Mouse (Mus musculus): ENCODE results near the gene Aox2.
A peak's percentile ranks its signal among the peaks of the same experiment; 100 is the strongest.

Gene Aox2

GRCm38 (mm10) chr1:58408141-58408540 is 130.0 kb downstream of the Aox2 start:
- DNase-seq = no peak

GRCm38 (mm10) chr1:58409553-58410197 is 131.5 kb downstream of the Aox2 start:
- DNase-seq = no peak

- DNase-seq = no peak
Observed at GRCm38 (mm10) chr1:58410198-58410588, 132.1 kb downstream of the Aox2 start.

- no peak for DNase-seq
Observed at GRCm38 (mm10) chr1:58410776-58411175, 132.7 kb downstream of the Aox2 start.

GRCm38 (mm10) chr1:58415442-58415841 is 137.3 kb downstream of the Aox2 start:
- no peak for DNase-seq

- DNase-seq = no peak
Observed at GRCm38 (mm10) chr1:58416048-58416447, 137.9 kb downstream of the Aox2 start.

- DNase-seq = no peak
Observed at GRCm38 (mm10) chr1:58420032-58420431, 141.9 kb downstream of the Aox2 start.

GRCm38 (mm10) chr1:58420961-58421360 is 142.8 kb downstream of the Aox2 start:
- DNase-seq = no peak

- DNase-seq = peak; percentile 27
Observed at GRCm38 (mm10) chr1:58422879-58423278, 144.8 kb downstream of the Aox2 start.

GRCm38 (mm10) chr1:58423371-58424248 is 145.5 kb downstream of the Aox2 start, which contains the start of gene Clk1:
Clk1 (minus strand) TSS chr1:58424066.
- peak; percentile 97 for DNase-seq

- DNase-seq = no peak
Observed at GRCm38 (mm10) chr1:58424551-58424950, 146.4 kb downstream of the Aox2 start.

Data from liver (tissue).